Mouse (Mus musculus): Measurements from ENCODE around the gene Nfix.

The Nfix gene

DNA sequence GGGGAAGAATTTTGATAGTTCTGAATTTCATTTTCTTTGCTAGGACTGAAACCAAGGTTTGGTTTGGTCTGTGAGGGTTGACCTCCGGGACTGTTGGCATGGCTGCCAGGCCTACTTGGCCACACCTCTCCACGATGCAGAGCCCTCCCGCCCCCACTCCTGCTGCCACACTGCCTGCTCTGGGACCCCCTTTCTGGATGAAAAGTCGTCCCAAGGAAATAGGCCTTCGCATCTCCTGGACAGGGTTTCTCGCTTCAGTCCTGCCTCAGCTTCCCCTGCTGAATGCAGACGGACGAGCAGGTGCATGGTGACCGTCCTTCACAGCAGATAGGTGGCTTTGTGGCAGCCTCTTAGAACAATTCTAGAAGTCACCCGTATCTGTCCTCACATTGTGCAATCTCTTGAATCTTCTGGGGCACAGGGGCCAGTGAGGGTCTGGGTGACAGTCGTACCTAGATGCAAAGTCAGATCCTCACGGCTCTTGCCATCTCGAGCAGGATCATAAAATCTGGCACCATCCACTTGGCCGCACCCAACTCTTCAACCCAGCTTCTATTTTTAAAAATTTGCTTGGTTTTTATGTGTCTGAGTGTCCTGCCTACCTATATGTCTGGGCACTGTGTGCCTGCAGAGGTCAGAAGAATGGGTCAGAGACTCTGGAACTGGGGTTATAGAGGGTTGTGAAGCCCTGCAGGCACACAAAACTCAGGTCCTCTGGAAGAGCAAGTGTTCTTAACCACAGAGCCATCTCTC lies 31.6 kb downstream of the Nfix start:
- DNase-seq (ENCODE audit: low read depth, low spot score), result no peak

GRCm38 (mm10) chr8:84767221-84767620 lies 32.9 kb downstream of the Nfix start:
- DNase-seq (ENCODE audit: low read depth, low spot score), result no peak

- no peak for DNase-seq (ENCODE audit: low read depth, low spot score)
Observed at GRCm38 (mm10) chr8:84766422-84766821, 33.7 kb downstream of the Nfix start.

DNA sequence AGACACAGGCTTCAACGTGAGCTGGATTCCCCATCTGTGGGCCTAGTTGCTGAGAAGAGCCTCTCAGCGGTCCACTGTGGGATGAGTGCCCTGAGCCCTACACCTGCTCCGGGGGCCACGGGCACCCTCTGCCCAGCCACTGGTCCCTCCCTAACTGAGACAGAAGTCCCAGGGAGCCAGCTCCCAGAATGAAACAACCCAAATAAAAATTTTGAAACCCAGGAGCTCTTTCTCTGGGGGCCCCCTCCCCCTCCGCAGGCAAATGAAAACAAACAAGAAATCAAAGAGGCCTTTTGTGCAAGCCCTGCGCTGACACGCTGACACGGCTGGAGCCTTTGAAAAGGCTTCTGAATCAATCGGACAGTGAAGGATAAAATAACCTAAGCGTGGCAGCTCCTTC lies 34.5 kb downstream of the Nfix start:
- DNase-seq (ENCODE audit: low read depth, low spot score), result no peak

GRCm38 (mm10) chr8:84764870-84765495 lies 35.2 kb downstream of the Nfix start:
- DNase-seq (ENCODE audit: low read depth, low spot score), result no peak

DNA sequence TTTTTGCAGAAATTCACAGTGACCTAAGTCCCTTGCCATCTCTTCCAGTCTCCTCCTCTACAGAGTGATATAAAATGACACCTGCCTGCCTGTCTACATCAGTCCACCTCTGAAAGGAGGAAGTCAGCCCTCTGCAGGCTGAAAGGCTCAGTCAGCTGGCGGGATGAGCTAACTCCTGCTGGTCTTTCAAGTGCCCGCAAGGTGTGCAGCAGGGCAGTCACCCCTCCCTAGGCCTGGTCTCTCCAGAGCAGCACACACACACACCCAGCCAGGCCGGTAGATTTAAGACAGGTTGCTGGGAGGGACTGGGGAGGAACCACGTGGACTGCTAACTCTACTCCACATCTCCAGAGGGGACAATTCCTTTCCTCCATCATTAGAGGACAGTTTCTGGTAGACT lies 36.0 kb downstream of the Nfix start:
- no peak for DNase-seq (ENCODE audit: low read depth, low spot score)

GRCm38 (mm10) chr8:84760901-84761300 lies 39.2 kb downstream of the Nfix start:
- DNase-seq (ENCODE audit: low read depth, low spot score), result peak; percentile 59

DNA sequence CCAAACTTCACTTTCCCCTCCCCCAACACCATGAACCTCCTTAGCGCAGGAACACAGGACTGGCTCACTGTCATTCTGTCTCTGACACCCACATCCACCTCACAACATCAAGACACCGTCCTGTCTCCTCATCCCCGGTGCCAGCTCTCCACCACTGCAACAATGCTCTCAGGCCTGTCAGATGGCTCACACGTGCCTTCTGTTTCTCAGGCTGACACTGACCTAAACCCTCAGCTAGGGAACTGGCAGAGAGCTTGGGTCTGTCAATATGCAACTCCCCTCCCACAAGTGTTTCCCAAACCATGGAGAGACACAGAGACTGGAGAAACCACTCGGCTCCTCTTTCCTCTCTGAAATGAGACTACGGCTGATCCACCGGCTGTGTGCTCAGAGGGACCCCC lies 39.7 kb downstream of the Nfix start:
- no peak for DNase-seq (ENCODE audit: low read depth, low spot score)

DNA sequence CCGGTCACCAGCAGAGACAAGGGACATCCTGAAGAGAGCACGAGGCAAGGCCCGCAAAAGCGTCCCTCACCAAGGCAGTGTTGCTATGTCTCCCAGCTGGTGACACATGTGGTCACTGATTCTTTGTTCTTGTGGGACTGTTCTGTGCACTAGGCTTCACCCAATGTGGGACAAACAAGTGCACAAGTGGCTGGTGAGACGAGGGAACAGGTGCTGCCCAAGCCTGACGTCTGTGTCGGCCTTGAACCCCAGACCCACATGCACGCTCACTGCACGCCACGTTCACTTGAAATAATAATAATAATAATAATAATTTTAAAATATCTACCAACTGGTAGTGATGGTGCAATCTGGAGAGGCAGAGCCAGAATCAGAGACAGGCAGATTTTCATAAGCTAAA lies 40.4 kb downstream of the Nfix start:
- no peak for DNase-seq (ENCODE audit: low read depth, low spot score)

GRCm38 (mm10) chr8:84759126-84759525 lies 41.0 kb downstream of the Nfix start:
- no peak for DNase-seq (ENCODE audit: low read depth, low spot score)

- DNase-seq (ENCODE audit: low read depth, low spot score), result no peak
Observed at GRCm38 (mm10) chr8:84758308-84758707, 41.8 kb downstream of the Nfix start.

- DNase-seq (ENCODE audit: low read depth, low spot score), result no peak
Observed at GRCm38 (mm10) chr8:84757501-84757900, 42.6 kb downstream of the Nfix start.

DNA sequence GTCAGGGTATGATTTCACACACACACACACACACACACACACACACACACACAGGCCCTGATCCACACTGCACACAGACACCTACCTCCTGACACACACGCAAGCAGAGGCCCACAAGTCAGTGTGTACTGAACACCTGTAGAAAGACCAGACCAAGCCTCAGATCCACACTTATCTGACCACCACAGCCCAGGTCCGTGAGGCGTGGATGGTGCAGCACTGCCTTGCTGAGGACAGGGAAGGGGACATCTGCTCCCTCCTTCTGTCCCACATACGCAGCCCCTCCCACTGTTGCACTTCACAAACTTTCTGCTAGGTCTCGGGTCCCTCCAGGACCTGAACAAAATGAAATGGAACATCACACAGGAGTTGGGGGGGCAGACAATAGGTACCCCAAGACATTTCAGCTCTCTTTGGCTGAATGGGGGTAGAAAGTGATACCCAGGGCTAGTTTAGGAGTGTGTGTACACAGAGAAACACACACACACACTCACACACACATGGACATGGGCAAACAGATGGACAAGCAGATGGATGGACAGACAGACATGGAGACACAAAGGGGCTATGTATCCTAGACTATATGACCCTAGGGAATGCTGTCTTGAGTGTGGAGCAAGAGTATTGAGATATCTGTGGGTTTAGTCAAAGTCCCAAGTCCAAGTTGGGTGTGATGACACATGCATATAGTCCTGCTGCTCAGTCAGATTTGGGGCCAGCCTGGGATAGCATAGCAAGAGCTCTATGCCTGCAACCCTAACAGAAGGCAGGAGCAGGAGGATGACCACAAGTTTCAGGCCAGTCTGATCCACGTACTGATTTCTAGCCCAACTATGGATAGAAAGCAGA lies 47.2 kb downstream of the Nfix start:
- peak; percentile 73 for DNase-seq (ENCODE audit: low read depth, low spot score)

GRCm38 (mm10) chr8:84749519-84749918 lies 50.6 kb downstream of the Nfix start:
- no peak for DNase-seq (ENCODE audit: low read depth, low spot score)

DNA sequence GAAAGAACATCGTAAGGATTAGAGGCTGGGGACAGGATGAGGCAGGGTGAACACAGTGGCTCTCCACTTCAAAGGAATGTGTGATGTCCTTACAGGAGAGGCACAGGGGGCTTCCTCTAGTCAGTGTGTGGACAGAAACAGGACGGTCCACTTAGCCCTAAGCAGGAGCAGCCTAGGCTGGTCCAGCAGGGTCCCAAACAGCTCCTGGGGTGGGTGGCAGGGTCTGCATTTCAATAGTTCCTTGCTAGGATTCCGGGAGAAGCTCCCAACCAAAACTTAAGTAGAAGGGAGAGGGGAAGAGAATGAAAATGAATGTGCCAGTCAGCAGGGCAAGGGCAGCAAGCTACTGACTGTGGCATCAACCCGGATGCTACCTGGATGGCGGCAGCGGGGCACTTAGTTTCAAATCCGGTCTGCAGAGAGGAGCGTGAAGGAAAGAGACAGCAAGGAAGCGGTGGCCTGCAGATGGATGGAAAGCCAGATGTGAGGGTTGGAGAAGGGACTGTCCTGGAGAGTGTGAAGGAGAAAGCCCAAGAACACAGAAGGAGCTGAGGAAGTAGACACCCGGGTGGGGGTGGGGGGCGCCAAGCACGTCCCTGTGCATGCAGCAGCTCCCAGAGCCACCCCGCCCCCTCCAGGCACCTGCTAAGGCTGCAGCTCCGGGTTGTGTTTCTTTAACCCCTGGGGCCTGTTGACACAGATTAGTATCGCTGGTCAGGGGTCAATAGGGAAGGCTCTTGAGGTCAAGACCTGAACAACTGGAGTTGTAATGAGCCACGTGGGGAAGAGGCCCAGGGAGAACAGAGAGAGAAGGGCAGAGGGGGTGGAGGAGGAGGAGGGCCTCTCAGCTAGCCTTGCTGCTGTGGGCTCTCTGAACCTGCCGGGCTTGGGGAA lies 54.9 kb downstream of the Nfix start:
- peak; percentile 44 for DNase-seq (ENCODE audit: low read depth, low spot score)

DNA sequence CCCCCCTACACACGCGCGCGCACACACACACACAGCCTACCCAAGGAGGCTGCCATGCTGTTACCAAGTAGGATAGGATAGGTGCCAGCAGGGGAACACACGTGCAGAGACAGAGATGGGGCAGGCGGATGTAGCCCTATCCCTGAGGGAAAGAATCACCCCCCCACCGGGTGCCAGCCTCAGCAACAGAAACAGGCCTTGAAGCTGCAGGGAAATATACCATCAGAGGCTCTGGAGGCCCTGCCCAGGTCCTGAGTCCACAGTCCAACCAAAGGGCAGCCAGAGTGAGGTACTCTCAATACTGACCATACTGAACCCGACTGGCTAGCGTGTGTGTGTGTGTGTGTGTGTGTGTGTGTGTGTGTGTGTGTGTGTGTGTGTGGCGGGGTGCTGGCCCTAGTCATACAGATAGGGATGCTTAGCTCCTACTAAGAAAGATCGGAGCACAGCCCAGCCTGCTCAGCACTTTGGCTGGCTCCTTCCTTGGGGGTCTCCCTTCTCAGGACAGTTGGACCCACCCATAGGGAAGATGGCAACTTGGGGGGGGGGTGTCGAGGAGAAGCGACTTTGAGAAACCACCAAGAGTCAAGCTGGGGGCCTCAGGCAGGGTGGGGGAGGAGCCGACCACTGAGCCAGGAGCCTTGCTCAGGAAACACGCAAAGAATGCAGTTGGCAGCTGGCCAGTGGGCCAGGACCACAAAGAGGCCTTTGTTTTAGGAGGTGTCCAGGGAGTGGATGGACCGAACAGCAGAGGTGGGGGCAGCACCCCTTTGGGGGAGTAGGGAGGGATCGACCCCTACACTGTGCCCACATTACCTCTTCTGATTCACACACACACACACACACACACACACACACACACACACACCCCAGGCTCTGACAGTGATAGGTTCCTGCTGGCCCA lies 56.4 kb downstream of the Nfix start:
- DNase-seq (ENCODE audit: low read depth, low spot score), result peak; percentile 100

- DNase-seq (ENCODE audit: low read depth, low spot score), result peak; percentile 92
Observed at GRCm38 (mm10) chr8:84743054-84743415, 57.1 kb downstream of the Nfix start.

DNA sequence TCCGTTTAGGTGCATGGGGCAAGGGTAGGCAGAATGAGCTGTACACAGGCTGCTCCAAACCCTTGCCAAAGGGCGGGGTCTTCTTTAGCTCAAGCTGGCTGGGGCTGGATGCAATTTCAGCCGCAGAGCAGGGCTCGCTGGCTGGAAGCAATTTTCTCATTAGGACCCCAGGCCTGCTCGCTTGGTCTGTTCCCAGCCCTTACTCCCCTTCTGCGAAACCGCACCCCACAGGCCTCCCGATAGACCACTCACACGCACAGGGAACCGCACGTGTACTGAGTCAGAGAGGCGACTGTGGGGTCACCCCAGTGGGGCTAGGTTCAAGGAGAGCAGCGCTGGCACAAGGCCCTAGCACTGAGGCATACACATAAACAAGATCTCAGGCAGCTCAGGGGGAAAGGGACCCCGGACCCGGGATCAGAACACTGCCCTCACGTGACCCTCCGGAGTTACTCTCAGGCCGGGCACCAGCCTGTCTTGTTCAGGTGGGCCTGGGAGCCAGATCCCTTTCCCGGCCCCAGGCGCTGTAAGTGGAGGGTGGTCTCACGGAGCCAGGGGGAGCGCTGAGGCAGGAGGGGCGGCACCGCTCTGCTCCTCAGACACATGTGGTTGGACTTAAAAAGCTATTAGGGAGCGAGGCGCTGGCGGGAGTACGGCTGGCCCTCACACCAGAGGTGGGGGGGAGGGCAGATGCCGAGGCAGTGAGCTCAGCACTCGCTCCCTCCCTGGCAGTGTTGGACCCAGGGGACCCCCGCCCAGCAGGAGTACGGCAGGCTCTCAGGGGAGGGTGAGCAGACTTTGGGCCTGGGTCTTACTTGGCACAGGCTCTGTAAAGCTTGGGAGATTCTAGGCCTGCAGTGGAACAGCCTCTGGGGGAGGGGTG lies 57.7 kb downstream of the Nfix start:
- DNase-seq (ENCODE audit: low read depth, low spot score), result peak; percentile 96

Data from 3T3-L1 (cell line).